Mouse (Mus musculus) E14TG2a.4 (cell line): ENCODE results near the gene S100a1.

Experiments used
- H3K27me3 ChIP-seq: 2 replicates; pipeline ENCODE4 v1.6.1; 2014; ENCODE audit warnings: low read length, control low read depth; ENCODE audit not compliant: insufficient read depth
- H3K36me3 ChIP-seq: 2 replicates; pipeline ENCODE4 v1.6.1; 2014; ENCODE audit warnings: low read length, control low read depth; ENCODE audit not compliant: insufficient read depth
- H3K4me1 ChIP-seq: replicated peaks from 2 replicates; pipeline ENCODE4 v1.6.1; 2014; ENCODE audit warnings: low read depth, low read length, control low read depth
- H3K4me3 ChIP-seq: replicated peaks from 2 replicates; pipeline ENCODE4 v1.5.1; 2014; ENCODE audit warnings: mild to moderate bottlenecking, low read length
- H3K9me3 ChIP-seq: 2 replicates; pipeline ENCODE4 v1.6.1; 2014; ENCODE audit warnings: low read length, control low read depth
- CTCF ChIP-seq: conservative IDR thresholded peaks from 2 replicates; pipeline ENCODE4 v1.5.1; 2014; ENCODE audit warnings: low read length
- NANOG ChIP-seq: IDR thresholded peaks from 2 replicates; pipeline ENCODE4 v1.6.1; 2014; ENCODE audit warnings: borderline replicate concordance, low read length, mixed read lengths
- POU5F1 ChIP-seq: IDR thresholded peaks from 2 replicates; pipeline ENCODE4 v1.6.1; 2014; ENCODE audit warnings: low read length, borderline replicate concordance

S100a1 gene

GRCm38 (mm10) chr3:90515789-90516188 is 1.6 kb upstream of the S100a1 start:
- peaks cover 55% of the 10 kb centered on the region for H3K4me1 ChIP-seq
- no peak for TF ChIP-seq NANOG
- no peak for TF ChIP-seq POU5F1
- no peak for TF ChIP-seq CTCF
- H3K27me3 ChIP-seq: peaks cover 38% of the 10 kb centered on the region
- H3K9me3 ChIP-seq: no peaks in the 10 kb centered on the region
- peaks cover 6% of the 10 kb centered on the region; the same call in 1 of the 2 replicates for H3K36me3 ChIP-seq
- H3K4me3 ChIP-seq: peak overlapping the region; percentile 73

- Histone ChIP-seq H3K27me3 (peaks cover 38% of the 10 kb centered on the region), H3K9me3 (no peaks in the 10 kb centered on the region), H3K4me1 (peaks cover 56% of the 10 kb centered on the region), H3K4me3 (peak overlapping the region; percentile 73), H3K36me3 (peaks cover 8% of the 10 kb centered on the region; the same call in 1 of the 2 replicates)
- TF ChIP-seq POU5F1: no peak
- no peak for TF ChIP-seq NANOG
- TF ChIP-seq CTCF: no peak
Observed at GRCm38 (mm10) chr3:90515242-90515641, 1.1 kb upstream of the S100a1 start.

GRCm38 (mm10) chr3:90514691-90515090 is 499 bp upstream of the S100a1 start:
- H3K27me3 ChIP-seq: peaks cover 38% of the 10 kb centered on the region
- H3K36me3 ChIP-seq: peaks cover 8% of the 10 kb centered on the region; the same call in 1 of the 2 replicates
- H3K4me3 ChIP-seq: peak overlapping the region; percentile 73
- no peaks in the 10 kb centered on the region for H3K9me3 ChIP-seq
- TF ChIP-seq CTCF: no peak
- no peak for TF ChIP-seq POU5F1
- TF ChIP-seq NANOG: no peak
- peaks cover 62% of the 10 kb centered on the region for H3K4me1 ChIP-seq

GRCm38 (mm10) chr3:90512948-90513642 is 1.1 kb downstream of the S100a1 start:
- H3K27me3 ChIP-seq: peaks cover 38% of the 10 kb centered on the region
- H3K4me1 ChIP-seq: peaks cover 60% of the 10 kb centered on the region
- H3K9me3 ChIP-seq: no peaks in the 10 kb centered on the region
- peak overlapping the region; percentile 73 for H3K4me3 ChIP-seq
- H3K36me3 ChIP-seq: peaks cover 9% of the 10 kb centered on the region; the same call in 1 of the 2 replicates
- peak; percentile 46; the same call in 1 of the 2 replicates for TF ChIP-seq NANOG
- no peak for TF ChIP-seq CTCF

GRCm38 (mm10) chr3:90512276-90512675 is 1.9 kb downstream of the S100a1 start:
- H3K27me3 ChIP-seq: peaks cover 38% of the 10 kb centered on the region
- no peak for TF ChIP-seq NANOG
- TF ChIP-seq CTCF: no peak
- TF ChIP-seq POU5F1: no peak
- peaks cover 60% of the 10 kb centered on the region for H3K4me1 ChIP-seq
- no peaks in the 10 kb centered on the region for H3K9me3 ChIP-seq
- no peak overlapping the region for H3K4me3 ChIP-seq
- peaks cover 18% of the 10 kb centered on the region for H3K36me3 ChIP-seq

- peaks cover 26% of the 10 kb centered on the region for H3K27me3 ChIP-seq
- peak overlapping the region; percentile 93 for H3K4me3 ChIP-seq
- TF ChIP-seq POU5F1 (no peak), CTCF (no peak), NANOG (no peak)
- H3K4me1 ChIP-seq: peaks cover 65% of the 10 kb centered on the region
- peaks cover 43% of the 10 kb centered on the region for H3K36me3 ChIP-seq
- no peaks in the 10 kb centered on the region for H3K9me3 ChIP-seq
Observed at GRCm38 (mm10) chr3:90509747-90510123, 4.5 kb downstream of the S100a1 start.

- TF ChIP-seq POU5F1 (no peak), NANOG (no peak), CTCF (no peak)
- Histone ChIP-seq H3K27me3 (peaks cover 20% of the 10 kb centered on the region), H3K9me3 (no peaks in the 10 kb centered on the region), H3K36me3 (peaks cover 49% of the 10 kb centered on the region), H3K4me1 (peaks cover 60% of the 10 kb centered on the region), H3K4me3 (peak within 1 kb of the TSS; percentile 93)
Observed at GRCm38 (mm10) chr3:90508950-90509746, 5.0 kb downstream of the S100a1 start, which contains the start of gene Chtop. Gene Chtop, minus strand, starts transcription at chr3:90509498.

GRCm38 (mm10) chr3:90508287-90508949 is 5.8 kb downstream of the S100a1 start:
- H3K9me3 ChIP-seq: no peaks in the 10 kb centered on the region
- no peak for TF ChIP-seq NANOG
- no peak for TF ChIP-seq CTCF
- no peak for TF ChIP-seq POU5F1
- H3K27me3 ChIP-seq: peaks cover 13% of the 10 kb centered on the region
- H3K4me1 ChIP-seq: peaks cover 52% of the 10 kb centered on the region
- H3K4me3 ChIP-seq: peak overlapping the region; percentile 93
- H3K36me3 ChIP-seq: peaks cover 56% of the 10 kb centered on the region
